Mouse (Mus musculus) forelimb bud, embryonic 11.5 days (tissue): Measurements from ENCODE around the gene Krtap19-1.

Experiments used
- DNase-seq: peaks from one replicate; pipeline ENCODE4 v3.0.0-alpha.2; 2012; ENCODE audit warnings: low read depth, low spot score

The Krtap19-1 gene

GRCm38 (mm10) chr16:88869311-88869710 is at the start of gene Krtap19-1:
Gene Krtap19-1 (minus strand): TSS chr16:88869411.
- DNase-seq: no peak

- DNase-seq: no peak
Measured at GRCm38 (mm10) chr16:88896357-88896756, 27.1 kb upstream of the Krtap19-1 start, which contains the start of gene Krtap19-5. Gene Krtap19-5 (minus strand): TSS chr16:88896457.

GRCm38 (mm10) chr16:88886870-88887269 is 17.7 kb upstream of the Krtap19-1 start:
- DNase-seq: no peak

GRCm38 (mm10) chr16:88884989-88885388 is 15.8 kb upstream of the Krtap19-1 start, which contains the start of gene Krtap19-4:
Gene Krtap19-4 (minus strand): TSS chr16:88885089.
- DNase-seq: no peak

- no peak for DNase-seq
Measured at GRCm38 (mm10) chr16:88877938-88878337, 8.7 kb upstream of the Krtap19-1 start, which contains the start of gene Krtap19-3. Gene Krtap19-3 (minus strand): TSS chr16:88878038.

GRCm38 (mm10) chr16:88874169-88874568 is 5.0 kb upstream of the Krtap19-1 start, which contains the start of gene Krtap19-2:
Gene Krtap19-2 (minus strand): TSS chr16:88874269.
- DNase-seq: no peak

- no peak for DNase-seq
Measured at GRCm38 (mm10) chr16:88864887-88865407, 4.3 kb downstream of the Krtap19-1 start.

GRCm38 (mm10) chr16:88851450-88851849 is 17.8 kb downstream of the Krtap19-1 start:
- DNase-seq: peak; percentile 36

GRCm38 (mm10) chr16:88848558-88848957 is 20.7 kb downstream of the Krtap19-1 start:
- DNase-seq: no peak

- DNase-seq: no peak
Measured at GRCm38 (mm10) chr16:88847363-88847762, 21.8 kb downstream of the Krtap19-1 start.

GRCm38 (mm10) chr16:88826978-88827377 is 42.2 kb downstream of the Krtap19-1 start:
- DNase-seq: peak; percentile 31

- DNase-seq: peak; percentile 23
Measured at GRCm38 (mm10) chr16:88826095-88826652, 43.0 kb downstream of the Krtap19-1 start, which contains the start of gene Krtap14. Gene Krtap14 (minus strand): TSS chr16:88826145.

GRCm38 (mm10) chr16:88823736-88824135 is 45.5 kb downstream of the Krtap19-1 start:
- peak; percentile 45 for DNase-seq

- no peak for DNase-seq
Measured at GRCm38 (mm10) chr16:88820066-88820465, 49.1 kb downstream of the Krtap19-1 start, which contains the start of gene Krtap15. Gene Krtap15 (plus strand): TSS chr16:88820215.
